Mouse (Mus musculus): Measurements from ENCODE around the gene Apoc3.

Apoc3 gene

DNA sequence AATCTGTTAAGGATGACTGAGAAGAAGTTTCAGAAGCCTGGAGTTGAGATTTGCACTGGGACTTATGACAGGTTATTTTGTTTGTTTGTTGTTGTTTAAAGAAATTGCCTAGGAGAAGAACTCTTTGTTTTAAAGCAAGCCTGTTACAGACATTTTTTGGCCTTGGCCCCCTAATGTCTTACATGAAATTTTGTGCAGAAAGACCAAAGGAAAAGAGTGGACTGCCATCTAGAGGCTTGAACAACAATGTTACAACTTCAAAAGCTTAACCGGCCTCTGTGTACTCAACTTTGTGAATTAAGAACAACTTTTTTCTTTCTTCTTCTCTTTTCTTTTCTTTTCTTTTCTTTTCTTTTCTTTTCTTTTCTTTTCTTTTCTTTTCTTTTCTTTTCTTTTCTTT, 43.8 kb downstream of the Apoc3 start:
- no peak for DNase-seq

GRCm38 (mm10) chr9:46191234-46191633, 44.2 kb downstream of the Apoc3 start:
- no peak for DNase-seq

GRCm38 (mm10) chr9:46189381-46189780, 46.1 kb downstream of the Apoc3 start:
- DNase-seq = no peak

- DNase-seq = peak; percentile 32
Measured at GRCm38 (mm10) chr9:46188956-46189355, 46.5 kb downstream of the Apoc3 start.

DNA sequence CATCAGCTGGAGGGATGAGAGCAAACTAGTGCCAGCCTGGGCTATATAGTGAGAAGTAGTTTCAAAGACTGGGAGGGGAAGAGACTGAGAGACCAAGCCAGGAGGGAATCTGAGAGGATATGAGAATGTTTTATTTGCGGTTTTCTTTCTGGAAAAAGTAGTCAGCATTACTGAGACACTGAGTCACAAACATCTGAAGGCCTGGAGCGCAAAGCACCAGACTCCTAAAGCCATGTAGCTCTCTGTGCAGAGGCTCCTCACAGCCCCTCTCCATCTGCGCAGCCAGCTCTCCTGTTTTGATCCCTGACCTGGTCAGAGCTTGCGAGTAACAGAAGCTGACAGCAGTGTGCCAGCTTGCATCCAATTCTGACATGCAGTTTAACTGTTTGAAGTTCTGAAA, 47.1 kb downstream of the Apoc3 start:
- DNase-seq = peak; percentile 13

GRCm38 (mm10) chr9:46186387-46186786, 49.0 kb downstream of the Apoc3 start:
- DNase-seq = no peak

DNA sequence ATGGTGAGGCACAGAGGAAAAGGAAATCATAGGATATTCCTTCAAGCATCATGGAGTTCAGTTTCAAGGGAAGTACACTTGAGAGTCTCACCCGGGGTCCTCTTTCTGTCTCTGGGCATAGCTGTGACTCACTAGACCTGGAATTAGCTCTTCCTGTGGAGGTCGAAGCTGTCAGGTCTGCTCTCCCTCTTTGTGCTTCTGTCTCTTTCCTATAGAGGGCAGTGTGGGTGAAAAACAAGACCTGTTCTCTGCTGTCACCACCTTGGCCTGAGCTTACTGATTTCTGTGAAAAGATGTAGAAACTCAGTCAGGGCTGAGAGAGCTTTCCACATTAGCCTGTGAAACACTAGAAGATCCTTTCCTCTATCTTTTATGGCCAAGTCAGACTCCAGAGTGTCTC, 50.2 kb downstream of the Apoc3 start:
- DNase-seq = no peak

DNA sequence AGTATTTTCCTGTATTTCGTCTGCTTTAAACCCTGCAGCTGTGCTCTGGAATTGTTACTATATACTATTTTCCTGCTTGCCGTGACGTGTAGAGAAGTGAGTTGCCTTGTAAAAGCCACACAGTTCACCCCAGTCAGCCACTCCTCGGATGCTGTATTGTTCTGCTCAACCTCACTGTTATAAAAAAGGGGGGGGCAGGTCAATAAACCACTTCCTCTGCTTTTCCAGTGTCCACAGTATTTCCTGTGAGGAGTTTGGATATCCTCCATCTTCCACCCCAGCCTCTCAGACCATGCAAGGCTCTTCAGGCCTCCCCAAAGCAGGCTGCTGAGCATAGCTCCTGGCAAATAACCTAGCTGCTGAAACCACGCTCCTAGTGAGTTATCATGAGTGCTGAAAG, 50.9 kb downstream of the Apoc3 start:
- no peak for DNase-seq

Measured in cerebellum, adult 11-12 months (tissue).